Mouse (Mus musculus) kidney, adult 2 months (tissue): ENCODE measurements around the gene Cand2. TPM values are rescaled to one million over a fixed set of nuclear protein-coding genes. Genes with fewer than 3 reads are reported as not detected.

Experiments used
- DNase-seq: peaks from one replicate; pipeline ENCODE4 v3.0.0; 2021
- H3K27ac ChIP-seq: fragments of 200-500 bp; 2 replicates; pipeline ENCODE4 v1.5.1; 2012; ENCODE audit warnings: low read depth, low read length, control low read depth, inconsistent platforms; ENCODE audit not compliant: insufficient read depth
- H3K27me3 ChIP-seq: fragments of 200-500 bp; replicated peaks from 2 replicates; pipeline ENCODE4 v1.6.1; 2012; ENCODE audit warnings: mild to moderate bottlenecking, moderate library complexity, low read length, inconsistent platforms; ENCODE audit not compliant: control insufficient read depth, insufficient read depth
- H3K36me3 ChIP-seq: fragments of 200-500 bp; 2 replicates; pipeline ENCODE4 v1.6.1; 2012; ENCODE audit warnings: mild to moderate bottlenecking, moderate library complexity, low read length, inconsistent platforms; ENCODE audit not compliant: control insufficient read depth, insufficient read depth
- H3K4me1 ChIP-seq: fragments of 200-500 bp; 2 replicates; pipeline ENCODE4 v1.6.1; 2011; ENCODE audit warnings: low read length; ENCODE audit not compliant: control insufficient read depth, insufficient read depth
- H3K4me3 ChIP-seq: fragments of 200-500 bp; 2 replicates; pipeline ENCODE4 v1.5.1; 2011; ENCODE audit warnings: mild to moderate bottlenecking, low read depth, low read length, control low read depth; ENCODE audit not compliant: insufficient read depth
- CTCF ChIP-seq: fragments of 200-500 bp; conservative IDR thresholded peaks from 2 replicates; pipeline ENCODE4 v1.5.1; 2011; ENCODE audit warnings: low read depth, mild to moderate bottlenecking, control low read depth, low read length, moderate library complexity, mixed read lengths; ENCODE audit not compliant: insufficient read depth, insufficient read length
- POLR2A ChIP-seq: fragments of 200-500 bp; IDR thresholded peaks from one replicate; pipeline ENCODE4 v1.6.1; 2011; ENCODE audit warnings: low read depth, low read length, control low read depth
- WGBS: fragments of 180-500 bp; shearing (Covaris S2); methylation state at CpG from one replicate; pipeline ENCODE4 v1.1.7; 2018; 5-methylcytosine and 5-hydroxymethylcytosine counted together
- polyA plus RNA-seq: library from polyadenylated mRNA; depleted of rRNA; stranded (reverse); fragments of >200 nt; gene quantifications from 2 replicates; pipeline ENCODE4 v1.2.3, GENCODE M21; 2012; rRNA removed

Gene Cand2
- polyA plus RNA-seq, 1 experiment, result 4.0 TPM

DNA sequence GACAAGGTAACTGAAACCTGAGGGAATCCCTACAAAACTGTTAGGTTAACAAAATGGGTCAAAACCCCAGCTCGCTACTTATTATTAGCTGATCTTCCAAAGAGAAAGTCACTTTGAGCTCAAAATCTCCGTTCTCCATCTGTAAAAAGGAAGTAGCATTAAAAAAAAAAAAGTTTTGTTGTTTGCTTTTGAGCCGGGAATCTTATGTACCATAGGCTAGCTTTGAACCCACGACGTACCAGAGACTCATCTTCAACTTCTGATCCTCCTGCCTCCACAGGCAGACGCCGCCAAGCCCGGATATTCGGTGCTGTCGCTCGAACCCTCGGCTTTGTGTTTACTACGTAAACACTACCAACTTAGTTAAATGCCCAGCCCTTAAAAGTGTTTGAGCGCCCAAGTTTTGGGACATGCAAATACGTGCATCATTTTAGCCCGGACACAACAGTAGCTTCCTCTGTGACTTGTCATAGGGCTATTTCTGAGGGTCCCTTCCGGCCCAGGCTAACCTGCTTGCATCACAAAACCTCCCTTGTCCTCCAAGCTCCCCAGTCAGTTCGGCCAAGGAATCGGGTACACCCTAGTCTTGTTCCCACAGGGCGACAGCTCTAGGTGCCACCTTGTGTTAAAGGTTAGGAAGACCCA, 78.2 kb downstream of the Cand2 start:
- Histone ChIP-seq H3K27me3 (no peaks in the 10 kb centered on the region), H3K27ac (peak overlapping the region; percentile 6; the same call in 1 of the 2 replicates)

DNA sequence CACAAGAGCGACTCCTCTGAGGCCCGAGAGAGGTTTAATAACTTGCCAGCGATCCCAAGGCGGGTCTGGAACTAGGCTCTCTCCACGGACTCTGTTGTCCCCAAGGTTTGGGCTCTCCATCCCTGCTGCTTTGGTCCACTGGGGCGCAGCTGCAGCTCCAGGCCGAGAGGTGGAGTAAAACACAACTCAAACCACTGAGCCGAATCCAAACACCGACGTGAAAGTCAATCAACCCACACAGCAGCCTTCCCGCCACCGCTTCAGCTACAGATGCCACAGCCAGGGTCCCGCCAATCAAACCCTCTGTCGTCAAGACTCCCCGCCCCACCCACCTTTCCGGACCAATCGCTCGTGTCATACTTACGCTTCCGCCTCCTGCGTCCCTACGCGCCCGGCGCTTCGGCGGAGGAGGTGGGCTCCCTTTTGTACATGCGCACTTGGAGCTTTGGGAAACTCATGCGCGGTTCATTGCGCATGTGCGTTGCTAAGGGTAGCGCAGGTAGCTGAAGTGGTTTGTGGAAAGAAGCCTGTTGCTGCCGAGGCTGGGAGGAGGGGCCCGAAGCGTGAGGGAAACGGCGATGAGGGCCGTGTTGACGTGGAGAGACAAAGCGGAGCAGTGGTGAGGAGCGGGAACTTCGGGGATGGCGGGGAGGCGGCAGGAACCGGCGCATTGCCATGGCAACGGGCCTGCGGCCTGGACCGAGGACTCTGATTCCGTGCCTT, 78.9 kb downstream of the Cand2 start, which contains the start of the genes Mbd4 and Ift122:
Mbd4 (minus strand) TSS at position 281 of the 723 bp plus-strand sequence.
Ift122 (plus strand) TSS at position 380 of the 723 bp plus-strand sequence.
- DNase-seq, result peak; percentile 100
- WGBS, result under 1% methylated on average over 51 of the region's 51 CpGs
- H3K4me1 ChIP-seq, result peaks cover 27% of the 10 kb centered on the region
- TF ChIP-seq POLR2A, result no peak
- TF ChIP-seq CTCF, result peak; percentile 69
- no peaks in the 10 kb centered on the region for H3K36me3 ChIP-seq
- peak within 1 kb of the TSS; percentile 57 for H3K27ac ChIP-seq
- no peaks in the 10 kb centered on the region for H3K27me3 ChIP-seq
- peak within 1 kb of the TSS; percentile 74 for H3K4me3 ChIP-seq

More for the DNA sequence above, 78.2 kb downstream of the Cand2 start:
- DNase-seq, result no peak
- peak overlapping the region; percentile 46 for H3K4me3 ChIP-seq
- no peaks in the 10 kb centered on the region for H3K36me3 ChIP-seq
- peaks cover 23% of the 10 kb centered on the region for H3K4me1 ChIP-seq
- WGBS, result 8% methylated on average over 20 of the region's 20 CpGs
- no peak for TF ChIP-seq CTCF
- TF ChIP-seq POLR2A, result no peak

DNA sequence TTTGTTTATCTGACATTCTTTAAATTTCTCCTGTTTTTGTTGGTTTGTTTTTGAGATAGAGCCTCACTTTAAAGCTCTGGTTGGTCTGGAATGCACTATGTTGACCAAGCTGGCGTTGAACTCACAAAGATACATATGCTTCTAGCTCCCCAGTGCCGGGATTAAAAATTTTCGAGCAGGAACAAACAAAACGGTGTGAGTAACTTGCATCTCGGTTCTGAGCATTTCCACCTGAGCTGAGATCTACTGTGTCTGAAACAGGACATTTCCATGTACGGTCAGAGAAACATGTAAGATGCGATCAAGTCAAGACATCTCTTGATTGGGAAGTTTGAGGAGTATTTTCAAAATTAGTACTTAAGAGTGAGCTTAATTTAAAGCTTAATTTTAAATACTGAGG, 79.6 kb downstream of the Cand2 start:
- Histone ChIP-seq H3K4me3 (peak overlapping the region; percentile 74), H3K27ac (peak overlapping the region; percentile 57)

DNA sequence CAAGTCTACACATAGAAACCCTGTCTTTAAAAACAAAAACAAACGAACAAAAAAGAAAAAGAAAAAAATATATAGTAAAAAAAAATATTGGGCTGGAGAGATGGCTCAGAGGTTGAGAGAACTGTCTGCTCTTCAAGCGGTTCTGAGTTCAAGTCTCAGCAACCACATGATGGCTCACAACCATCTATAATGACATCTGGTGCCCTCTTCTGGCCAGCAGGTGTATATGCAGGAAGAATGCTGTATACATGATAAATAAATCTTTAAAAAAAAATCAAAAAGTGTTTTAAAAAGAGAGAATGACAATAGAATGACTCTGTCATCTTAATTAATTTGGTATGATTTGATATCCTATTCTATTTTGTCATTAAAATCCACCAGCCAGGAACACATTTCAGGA, 80.1 kb downstream of the Cand2 start:
- peaks cover 34% of the 10 kb centered on the region for H3K4me1 ChIP-seq
- no peak overlapping the region for H3K4me3 ChIP-seq
- no peaks in the 10 kb centered on the region for H3K36me3 ChIP-seq
- 76% methylated on average over 2 of the region's 2 CpGs for WGBS
- no peak overlapping the region for H3K27ac ChIP-seq
- no peak for DNase-seq
- H3K27me3 ChIP-seq, result no peaks in the 10 kb centered on the region
- TF ChIP-seq POLR2A (no peak), CTCF (peak; percentile 34; the same call in 1 of the 2 replicates)

More for the DNA sequence above, 79.6 kb downstream of the Cand2 start:
- DNase-seq, result no peak
- Histone ChIP-seq H3K4me1 (peaks cover 29% of the 10 kb centered on the region), H3K36me3 (no peaks in the 10 kb centered on the region), H3K27me3 (no peaks in the 10 kb centered on the region)
- WGBS, result 43% methylated on average over 7 of the region's 7 CpGs
- TF ChIP-seq POLR2A, result no peak
- no peak for TF ChIP-seq CTCF

Other genes with a start within 250 kb of the Cand2 start
- 4.2 and 4.8 TPM in 2 replicates for gene Tsen2, start 229.9 kb upstream of the Cand2 start, polyA plus RNA-seq
- 15.4 and 16.8 TPM in 2 replicates for gene Mkrn2os, start 182.0 kb upstream of the Cand2 start, polyA plus RNA-seq
- gene Mkrn2, start 172.6 kb upstream of the Cand2 start, polyA plus RNA-seq, result 47.2 and 68.0 TPM in 2 replicates
- 103 and 106 TPM in 2 replicates for gene Raf1, start 97.9 kb upstream of the Cand2 start, polyA plus RNA-seq
- 0.50 TPM in 2 replicates for gene Tmem40, start 12.1 kb upstream of the Cand2 start, polyA plus RNA-seq
- 499 and 560 TPM in 2 replicates for gene Rpl32, start 34.2 kb downstream of the Cand2 start, polyA plus RNA-seq
- gene Efcab12, start 63.9 kb downstream of the Cand2 start, polyA plus RNA-seq, result 2.2 and 2.3 TPM in 2 replicates
- 1.6 and 1.9 TPM in 2 replicates for gene Mbd4, start 78.8 kb downstream of the Cand2 start, polyA plus RNA-seq
- 29.2 and 33.1 TPM in 2 replicates for gene Ift122, start 78.9 kb downstream of the Cand2 start, polyA plus RNA-seq
- gene Rho, start 157.2 kb downstream of the Cand2 start, polyA plus RNA-seq, result 0.66 and 0.96 TPM in 2 replicates
- gene H1foo, start 170.4 kb downstream of the Cand2 start, polyA plus RNA-seq, result not detected in 2 replicates
- 54.2 and 60.2 TPM in 2 replicates for gene Plxnd1, start 220.5 kb downstream of the Cand2 start, polyA plus RNA-seq